Mouse (Mus musculus): ENCODE measurements at regions not wholly inside any gene's neighbourhood (a gene's known extent, or its start where the extent isn't known, plus 50 kb on each side); places are given as distances from the start of the nearest gene placed in this dataset.

- no peak for DNase-seq
These were observed 313.5 kb downstream of the Bcl11a start for GRCm38 (mm10) chr11:24391385-24391784.

GRCm38 (mm10) chr11:24395478-24395877 is 317.6 kb downstream of the Bcl11a start:
- DNase-seq, result no peak

- DNase-seq, result no peak
These were observed 319.1 kb downstream of the Bcl11a start for GRCm38 (mm10) chr11:24396911-24397310.

GRCm38 (mm10) chr11:24397710-24398109 is 319.9 kb downstream of the Bcl11a start:
- DNase-seq, result no peak

GRCm38 (mm10) chr11:24401151-24401550 is 323.3 kb downstream of the Bcl11a start:
- DNase-seq, result no peak

- DNase-seq, result no peak
These were observed 324.3 kb downstream of the Bcl11a start for GRCm38 (mm10) chr11:24402127-24402526.

GRCm38 (mm10) chr11:24414804-24415203 is 336.9 kb downstream of the Bcl11a start:
- peak; percentile 34 for DNase-seq

GRCm38 (mm10) chr11:24422066-24422775 is 344.4 kb downstream of the Bcl11a start:
- no peak for DNase-seq

- no peak for DNase-seq
These were observed 345.4 kb downstream of the Bcl11a start for GRCm38 (mm10) chr11:24423278-24423677.

GRCm38 (mm10) chr11:24426995-24427883 is 349.4 kb downstream of the Bcl11a start:
- no peak for DNase-seq

- no peak for DNase-seq
These were observed 370.8 kb downstream of the Bcl11a start for GRCm38 (mm10) chr11:24448608-24449007.

- no peak for DNase-seq
These were observed 374.4 kb downstream of the Bcl11a start for GRCm38 (mm10) chr11:24452267-24452666.

- no peak for DNase-seq
These were observed 386.8 kb downstream of the Bcl11a start for GRCm38 (mm10) chr11:24464642-24465041.

- no peak for DNase-seq
These were observed 389.6 kb downstream of the Bcl11a start for GRCm38 (mm10) chr11:24467458-24467857.

GRCm38 (mm10) chr11:24470469-24470868 is 392.6 kb downstream of the Bcl11a start:
- no peak for DNase-seq

- no peak for DNase-seq
These were observed 394.9 kb downstream of the Bcl11a start for GRCm38 (mm10) chr11:24472617-24473367.

GRCm38 (mm10) chr11:24473368-24474010 is 395.6 kb downstream of the Bcl11a start:
- no peak for DNase-seq

GRCm38 (mm10) chr11:24502722-24503424 is 425.0 kb downstream of the Bcl11a start:
- DNase-seq, result no peak

- no peak for DNase-seq
These were observed 437.7 kb downstream of the Bcl11a start for GRCm38 (mm10) chr11:24515568-24515967.

- no peak for DNase-seq
These were observed 457.6 kb downstream of the Bcl11a start for GRCm38 (mm10) chr11:24535462-24535861.

GRCm38 (mm10) chr11:24537721-24538120 is 459.9 kb downstream of the Bcl11a start:
- DNase-seq, result no peak

GRCm38 (mm10) chr11:24569655-24570054 is 491.8 kb downstream of the Bcl11a start:
- no peak for DNase-seq
